Mouse (Mus musculus) stomach, postnatal 0 days (tissue): ENCODE measurements around the gene Plcl1. TPM values are rescaled to one million over a fixed set of nuclear protein-coding genes. Genes with fewer than 3 reads are reported as not detected.

Experiments used
- ATAC-seq: fragments of 200-750 bp; cut with Nextera tagmentation; 2 replicates; pipeline ENCODE4 v1.8.0; 2017; ENCODE audit not compliant: low FRiP score, low TSS enrichment
- DNase-seq: peaks from one replicate; pipeline ENCODE4 v3.0.0-alpha.2; 2016; ENCODE audit warnings: low spot score
- H3K27ac ChIP-seq: fragments of 300-500 bp; sonication (generic); replicated peaks from 2 replicates; pipeline ENCODE4 v1.5.1; 2014; ENCODE audit warnings: mild to moderate bottlenecking, control low read depth
- H3K27me3 ChIP-seq: fragments of 300-500 bp; sonication (generic); 2 replicates; pipeline ENCODE4 v1.6.1; 2014; ENCODE audit warnings: low read length; ENCODE audit not compliant: control insufficient read depth, insufficient read depth
- H3K36me3 ChIP-seq: fragments of 300-500 bp; sonication (generic); 2 replicates; pipeline ENCODE4 v1.6.1; 2014; ENCODE audit warnings: low read length, mixed read lengths; ENCODE audit not compliant: control insufficient read depth, insufficient read depth
- H3K4me1 ChIP-seq: fragments of 300-500 bp; sonication (generic); replicated peaks from 2 replicates; pipeline ENCODE4 v1.6.1; 2014; ENCODE audit warnings: antibody characterized with exemption; ENCODE audit not compliant: control insufficient read depth, insufficient read depth
- H3K4me2 ChIP-seq: fragments of 300-500 bp; sonication (generic); replicated peaks from 2 replicates; pipeline ENCODE4 v1.6.1; 2014; ENCODE audit warnings: low read depth, mild to moderate bottlenecking, control low read depth, moderate library complexity
- H3K4me3 ChIP-seq: fragments of 300-500 bp; sonication (generic); 2 replicates; pipeline ENCODE4 v1.5.1; 2014; ENCODE audit warnings: low read depth, low read length, control low read depth
- H3K9ac ChIP-seq: fragments of 300-500 bp; sonication (generic); 2 replicates; pipeline ENCODE4 v1.6.1; 2014; ENCODE audit warnings: mild to moderate bottlenecking, low read length, control low read depth, mixed read lengths
- H3K9me3 ChIP-seq: fragments of 300-500 bp; sonication (generic); 2 replicates; pipeline ENCODE4 v1.6.1; 2016; ENCODE audit warnings: low read length; ENCODE audit not compliant: control insufficient read depth
- CTCF ChIP-seq: IDR thresholded peaks from 2 replicates; pipeline ENCODE4 v1.5.1; 2016; ENCODE audit warnings: antibody characterized with exemption, low read depth, mild to moderate bottlenecking, moderate library complexity
- EP300 ChIP-seq: optimal IDR thresholded peaks from 2 replicates; pipeline ENCODE3; 2016; ENCODE audit warnings: antibody characterized with exemption
- WGBS: fragments of 180-500 bp; shearing (Covaris S2); extraction: QIAGEN DNeasy Blood & Tissue Kit; methylation state at CpG from one replicate; pipeline ENCODE4 v1.1.7; 2014; 5-methylcytosine and 5-hydroxymethylcytosine counted together
- polyA plus RNA-seq: library from polyadenylated mRNA; unstranded; fragments of >200 nt; fragmentation: Nextera tagmentation; extraction: Ambion mirVana; gene quantifications from 2 replicates; pipeline ENCODE4 v1.2.1, GENCODE M21; 2015

Plcl1 gene
- polyA plus RNA-seq, 1 experiment from 2014 or later, result 1.7 TPM

DNA sequence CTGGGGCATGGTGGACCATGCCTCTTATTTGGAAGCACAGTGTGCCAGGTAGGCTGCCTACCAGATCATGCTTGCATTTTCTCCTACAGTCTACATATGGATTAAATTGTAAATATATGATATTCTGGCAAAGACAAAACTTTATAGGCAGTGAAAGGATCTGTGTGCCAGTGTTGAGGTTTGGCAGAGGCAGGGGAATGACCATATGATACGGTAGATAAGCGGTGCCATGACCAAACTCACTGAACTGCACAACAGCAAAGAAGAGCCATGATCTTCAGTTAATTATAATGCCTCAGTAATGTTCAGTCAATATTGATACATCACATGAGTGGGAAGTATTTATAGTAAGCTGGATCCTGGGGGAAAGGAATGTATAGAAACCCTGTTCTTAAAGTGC lies 212.1 kb downstream of the Plcl1 start:
- H3K27me3 ChIP-seq, result no peaks in the 10 kb centered on the region
- DNase-seq (no peak), ATAC-seq (no peak)
- no peaks in the 10 kb centered on the region for H3K9me3 ChIP-seq
- TF ChIP-seq EP300 (no peak), CTCF (no peak)
- no peaks in the 10 kb centered on the region for H3K4me1 ChIP-seq
- WGBS, result 96% methylated on average over 2 of the region's 2 CpGs
- H3K27ac ChIP-seq, result no peak overlapping the region
- no peak overlapping the region for H3K4me3 ChIP-seq
- no peak overlapping the region for H3K4me2 ChIP-seq
- no peaks in the 10 kb centered on the region for H3K36me3 ChIP-seq
- H3K9ac ChIP-seq, result no peak overlapping the region

DNA sequence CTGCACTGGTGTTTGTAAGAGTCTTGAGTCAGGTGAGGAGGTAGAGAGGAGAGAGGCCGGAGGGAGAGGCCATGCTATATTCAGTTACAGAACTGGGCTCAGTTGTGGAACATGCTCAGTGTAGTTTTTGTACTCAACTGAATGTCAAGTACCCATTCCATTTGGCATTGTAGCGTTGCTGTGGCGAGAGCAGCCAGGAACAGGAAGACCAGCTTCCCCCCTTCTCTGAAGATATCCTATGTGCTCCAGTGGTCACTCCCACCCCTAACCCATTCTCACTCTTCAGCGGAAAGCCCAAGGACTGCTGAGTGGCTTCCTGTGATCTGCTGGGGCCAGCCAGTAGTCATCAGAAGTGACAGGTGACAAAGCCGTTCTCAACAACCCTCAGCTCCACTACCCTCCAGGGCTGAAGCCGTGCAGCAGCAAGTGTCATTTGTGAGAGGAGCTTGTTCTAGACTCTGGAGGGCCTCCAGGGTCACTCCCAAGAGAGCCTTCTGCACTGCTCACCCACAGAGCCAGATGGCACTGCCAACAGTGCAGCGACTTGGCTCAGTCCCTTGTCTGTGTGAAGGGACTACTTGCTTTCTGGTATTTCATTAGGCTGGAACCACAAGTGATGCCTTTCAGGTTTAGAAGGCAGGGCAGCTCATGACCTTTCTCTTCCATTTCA lies 213.0 kb downstream of the Plcl1 start:
- no peak for TF ChIP-seq CTCF
- H3K4me3 ChIP-seq, result no peak overlapping the region
- H3K9ac ChIP-seq, result no peak overlapping the region
- H3K4me1 ChIP-seq, result no peaks in the 10 kb centered on the region
- no peaks in the 10 kb centered on the region for H3K27me3 ChIP-seq
- no peak overlapping the region for H3K27ac ChIP-seq
- WGBS, result 75% methylated on average over 7 of the region's 7 CpGs
- H3K4me2 ChIP-seq, result no peak overlapping the region
- DNase-seq, result no peak
- H3K9me3 ChIP-seq, result no peaks in the 10 kb centered on the region
- ATAC-seq, result no peak
- no peaks in the 10 kb centered on the region for H3K36me3 ChIP-seq

DNA sequence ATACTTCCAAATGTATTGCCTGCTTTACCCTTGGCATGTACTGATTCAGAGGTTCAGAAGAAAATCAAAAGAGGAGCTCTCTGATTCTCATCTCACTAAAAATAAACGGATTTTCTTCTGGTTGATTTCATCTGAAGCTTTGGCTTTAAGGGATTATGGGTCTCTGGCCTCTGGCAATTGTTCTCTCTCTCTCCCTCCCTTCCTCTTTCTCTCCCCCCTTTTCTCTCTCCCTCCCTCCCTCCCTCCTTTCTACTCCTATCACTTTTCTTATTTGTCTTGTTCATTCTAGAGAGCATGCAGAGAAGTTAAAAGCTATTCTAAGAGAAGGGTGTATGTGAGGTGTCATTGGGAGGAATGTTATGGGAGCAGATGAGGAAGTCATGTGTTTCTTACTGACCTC lies 225.8 kb downstream of the Plcl1 start:
- 45% methylated on average over 1 of the region's 1 CpGs for WGBS
- H3K27me3 ChIP-seq, result no peaks in the 10 kb centered on the region
- DNase-seq, result no peak
- no peak overlapping the region for H3K4me2 ChIP-seq
- TF ChIP-seq EP300 (no peak), CTCF (no peak)
- H3K9ac ChIP-seq, result no peak overlapping the region
- ATAC-seq, result no peak
- no peaks in the 10 kb centered on the region for H3K36me3 ChIP-seq
- H3K4me1 ChIP-seq, result no peaks in the 10 kb centered on the region
- H3K4me3 ChIP-seq, result no peak overlapping the region
- H3K9me3 ChIP-seq, result no peaks in the 10 kb centered on the region
- no peak overlapping the region for H3K27ac ChIP-seq

DNA sequence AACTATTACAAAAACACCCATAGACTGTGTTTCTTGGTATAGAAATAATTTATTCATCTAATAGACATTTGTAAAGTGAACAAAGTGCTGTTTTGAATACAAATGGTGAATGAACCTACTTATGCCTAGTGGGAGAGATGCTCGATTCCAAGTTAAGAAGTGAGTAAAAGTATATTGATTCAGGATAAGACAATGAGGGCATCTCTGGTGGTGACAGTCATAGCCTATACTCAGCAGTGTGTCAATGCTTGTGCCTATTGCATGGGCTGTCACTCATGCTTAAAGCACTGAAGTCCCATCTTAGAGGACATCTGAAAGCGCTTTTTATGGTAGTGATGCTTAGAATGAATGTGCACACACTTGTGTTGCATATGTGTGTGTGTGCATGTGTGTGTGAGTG lies 226.3 kb downstream of the Plcl1 start:
- H3K36me3 ChIP-seq, result no peaks in the 10 kb centered on the region
- no peaks in the 10 kb centered on the region for H3K27me3 ChIP-seq
- ATAC-seq (no peak), DNase-seq (no peak)
- no peaks in the 10 kb centered on the region for H3K9me3 ChIP-seq
- 87% methylated on average over 2 of the region's 2 CpGs for WGBS
- no peak overlapping the region for H3K9ac ChIP-seq
- no peaks in the 10 kb centered on the region for H3K4me1 ChIP-seq
- no peak overlapping the region for H3K4me2 ChIP-seq
- H3K27ac ChIP-seq, result no peak overlapping the region
- TF ChIP-seq EP300 (no peak), CTCF (no peak)
- H3K4me3 ChIP-seq, result no peak overlapping the region

DNA sequence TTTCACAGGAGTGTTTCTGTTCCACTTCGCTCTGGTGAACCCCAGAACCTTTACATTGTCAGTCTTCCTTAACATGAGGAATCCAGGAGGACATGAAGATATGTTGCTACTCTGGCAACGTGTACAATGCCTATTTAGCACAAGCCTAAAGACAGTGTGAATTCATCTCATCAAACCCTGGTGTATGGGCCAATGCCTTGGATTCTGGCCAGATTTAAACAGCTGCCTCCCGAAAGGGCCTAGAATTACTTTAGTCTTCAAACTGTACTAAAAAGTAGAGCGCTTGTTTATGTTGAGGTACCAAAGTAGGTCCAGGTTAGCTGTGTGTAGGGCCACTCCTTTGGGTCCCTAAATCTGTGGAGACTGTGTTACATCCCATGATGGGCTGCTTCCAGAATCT lies 227.6 kb downstream of the Plcl1 start:
- Histone ChIP-seq H3K27me3 (no peaks in the 10 kb centered on the region), H3K4me3 (no peak overlapping the region), H3K27ac (no peak overlapping the region), H3K9me3 (no peaks in the 10 kb centered on the region), H3K9ac (no peak overlapping the region), H3K4me1 (no peaks in the 10 kb centered on the region), H3K4me2 (no peak overlapping the region), H3K36me3 (no peaks in the 10 kb centered on the region)
- TF ChIP-seq CTCF, result no peak
- no peak for ATAC-seq
- DNase-seq, result no peak
- WGBS, result 68% methylated on average over 4 of the region's 4 CpGs

DNA sequence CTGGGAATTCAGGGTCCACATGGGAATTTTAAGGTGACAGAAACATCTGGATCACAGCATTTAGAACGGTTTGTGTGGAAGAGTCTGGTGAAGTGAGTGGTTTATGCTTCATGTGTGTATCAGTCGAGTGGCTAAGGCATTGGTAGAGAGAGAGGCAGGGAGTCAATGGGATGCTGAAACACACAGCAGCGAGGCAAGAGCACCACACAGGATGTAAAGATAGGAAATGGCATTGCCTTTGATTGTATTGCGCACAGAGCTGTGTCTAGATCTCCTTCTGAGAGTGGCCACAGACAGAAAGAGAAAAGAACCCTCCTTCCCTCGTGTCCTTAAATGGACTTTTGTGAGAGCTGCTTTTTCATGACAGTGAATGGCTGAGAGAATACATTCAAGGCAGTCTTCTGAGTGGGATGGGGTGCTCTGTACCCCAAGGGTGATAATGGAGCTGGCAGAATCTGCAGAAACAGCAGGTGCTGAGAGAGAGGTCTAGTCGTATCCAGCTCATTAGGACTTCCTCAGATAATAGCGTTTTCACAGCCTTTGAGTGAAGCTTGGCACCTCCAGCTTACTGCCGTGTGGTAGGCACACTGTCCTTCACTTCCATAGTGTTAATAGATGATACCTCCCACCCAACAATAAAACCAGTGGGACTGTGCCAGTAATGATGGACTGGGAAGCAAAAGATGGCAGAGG lies 253.9 kb downstream of the Plcl1 start:
- no peak overlapping the region for H3K27ac ChIP-seq
- DNase-seq, result no peak
- no peak overlapping the region for H3K4me3 ChIP-seq
- H3K27me3 ChIP-seq, result no peaks in the 10 kb centered on the region
- no peak for ATAC-seq
- 74% methylated on average over 8 of the region's 8 CpGs for WGBS
- no peaks in the 10 kb centered on the region for H3K9me3 ChIP-seq
- no peak for TF ChIP-seq EP300
- TF ChIP-seq CTCF, result no peak
- no peak overlapping the region for H3K9ac ChIP-seq
- H3K4me2 ChIP-seq, result no peak overlapping the region
- H3K36me3 ChIP-seq, result no peaks in the 10 kb centered on the region
- no peaks in the 10 kb centered on the region for H3K4me1 ChIP-seq
